Mouse (Mus musculus): Measurements from ENCODE around the gene Lpcat1. TPM values are rescaled to one million over a fixed set of nuclear protein-coding genes. Genes with fewer than 3 reads are reported as not detected.

Lpcat1 gene
- polyA plus RNA-seq, 1 experiment from 2014 or later = 48.5 TPM

GRCm38 (mm10) chr13:73434687-73435086, 32.3 kb upstream of the Lpcat1 start:
- ATAC-seq = no peak
- Histone ChIP-seq H3K27me3 (no peaks in the 10 kb centered on the region), H3K27ac (no peak overlapping the region), H3K4me3 (no peak overlapping the region), H3K4me1 (no peaks in the 10 kb centered on the region), H3K9ac (no peak overlapping the region), H3K36me3 (ENCODE audit: poor library complexity, severe bottlenecking) (no peaks in the 10 kb centered on the region), H3K4me2 (no peak overlapping the region), H3K9me3 (replicated peaks) (no peaks in the 10 kb centered on the region)
- 87% methylated on average over 5 of the region's 5 CpGs for WGBS

GRCm38 (mm10) chr13:73435662-73436061, 31.3 kb upstream of the Lpcat1 start:
- ATAC-seq = no peak
- H3K4me3 ChIP-seq = no peak overlapping the region
- 83% methylated on average over 7 of the region's 7 CpGs for WGBS
- H3K9me3 ChIP-seq (replicated peaks) = no peaks in the 10 kb centered on the region
- H3K36me3 ChIP-seq (ENCODE audit: poor library complexity, severe bottlenecking) = no peaks in the 10 kb centered on the region
- H3K4me1 ChIP-seq = no peaks in the 10 kb centered on the region
- H3K27me3 ChIP-seq = no peaks in the 10 kb centered on the region
- no peak overlapping the region for H3K9ac ChIP-seq
- no peak overlapping the region for H3K27ac ChIP-seq
- H3K4me2 ChIP-seq = no peak overlapping the region

- Histone ChIP-seq H3K9ac (no peak overlapping the region), H3K27ac (no peak overlapping the region), H3K27me3 (no peaks in the 10 kb centered on the region), H3K4me1 (no peaks in the 10 kb centered on the region), H3K36me3 (ENCODE audit: poor library complexity, severe bottlenecking) (no peaks in the 10 kb centered on the region), H3K4me3 (no peak overlapping the region), H3K9me3 (replicated peaks) (no peaks in the 10 kb centered on the region), H3K4me2 (no peak overlapping the region)
- 49% methylated on average over 9 of the region's 9 CpGs for WGBS
- no peak for ATAC-seq
Observed at GRCm38 (mm10) chr13:73439057-73439456, 27.9 kb upstream of the Lpcat1 start.

- 91% methylated on average over 4 of the region's 4 CpGs for WGBS
- H3K4me3 ChIP-seq = no peak overlapping the region
- H3K27me3 ChIP-seq = no peaks in the 10 kb centered on the region
- H3K9ac ChIP-seq = no peak overlapping the region
- no peak overlapping the region for H3K4me2 ChIP-seq
- H3K27ac ChIP-seq = no peak overlapping the region
- no peaks in the 10 kb centered on the region for H3K9me3 ChIP-seq (replicated peaks)
- no peaks in the 10 kb centered on the region for H3K4me1 ChIP-seq
- no peaks in the 10 kb centered on the region for H3K36me3 ChIP-seq (ENCODE audit: poor library complexity, severe bottlenecking)
- no peak for ATAC-seq
Observed at GRCm38 (mm10) chr13:73441032-73441431, 26.0 kb upstream of the Lpcat1 start.

GRCm38 (mm10) chr13:73441686-73442085, 25.3 kb upstream of the Lpcat1 start:
- 86% methylated on average over 5 of the region's 5 CpGs for WGBS
- Histone ChIP-seq H3K4me2 (no peak overlapping the region), H3K9ac (no peak overlapping the region)

GRCm38 (mm10) chr13:73442431-73442830, 24.6 kb upstream of the Lpcat1 start:
- no peak for ATAC-seq
- 85% methylated on average over 5 of the region's 5 CpGs for WGBS
- no peaks in the 10 kb centered on the region for H3K27me3 ChIP-seq
- no peaks in the 10 kb centered on the region for H3K9me3 ChIP-seq (replicated peaks)
- no peak overlapping the region for H3K27ac ChIP-seq
- H3K4me1 ChIP-seq = no peaks in the 10 kb centered on the region
- no peak overlapping the region for H3K4me2 ChIP-seq
- H3K36me3 ChIP-seq (ENCODE audit: poor library complexity, severe bottlenecking) = no peaks in the 10 kb centered on the region
- H3K9ac ChIP-seq = no peak overlapping the region
- H3K4me3 ChIP-seq = no peak overlapping the region

More at GRCm38 (mm10) chr13:73441686-73442085, 25.3 kb upstream of the Lpcat1 start:
- Histone ChIP-seq H3K27me3 (no peaks in the 10 kb centered on the region), H3K9me3 (replicated peaks) (no peaks in the 10 kb centered on the region), H3K27ac (no peak overlapping the region), H3K4me1 (no peaks in the 10 kb centered on the region), H3K36me3 (ENCODE audit: poor library complexity, severe bottlenecking) (no peaks in the 10 kb centered on the region), H3K4me3 (no peak overlapping the region)
- no peak for ATAC-seq

- H3K36me3 ChIP-seq (ENCODE audit: poor library complexity, severe bottlenecking) = no peaks in the 10 kb centered on the region
- no peak overlapping the region for H3K4me2 ChIP-seq
- no peak overlapping the region for H3K9ac ChIP-seq
- 87% methylated on average over 4 of the region's 4 CpGs for WGBS
- no peaks in the 10 kb centered on the region for H3K9me3 ChIP-seq (replicated peaks)
- H3K27me3 ChIP-seq = no peaks in the 10 kb centered on the region
- no peak overlapping the region for H3K4me3 ChIP-seq
- H3K4me1 ChIP-seq = no peaks in the 10 kb centered on the region
- no peak for ATAC-seq
- H3K27ac ChIP-seq = no peak overlapping the region
Observed at GRCm38 (mm10) chr13:73443093-73443821, 23.7 kb upstream of the Lpcat1 start.

- H3K4me2 ChIP-seq = no peak overlapping the region
- H3K36me3 ChIP-seq (ENCODE audit: poor library complexity, severe bottlenecking) = no peaks in the 10 kb centered on the region
- H3K9me3 ChIP-seq (replicated peaks) = no peaks in the 10 kb centered on the region
- H3K27me3 ChIP-seq = no peaks in the 10 kb centered on the region
- WGBS = 76% methylated on average over 2 of the region's 2 CpGs
- ATAC-seq = no peak
- no peak overlapping the region for H3K9ac ChIP-seq
- H3K4me3 ChIP-seq = no peak overlapping the region
- H3K27ac ChIP-seq = no peak overlapping the region
- H3K4me1 ChIP-seq = no peaks in the 10 kb centered on the region
Observed at GRCm38 (mm10) chr13:73445087-73445486, 21.9 kb upstream of the Lpcat1 start.

GRCm38 (mm10) chr13:73446076-73446475, 20.9 kb upstream of the Lpcat1 start:
- H3K9me3 ChIP-seq (replicated peaks) = no peaks in the 10 kb centered on the region
- no peaks in the 10 kb centered on the region for H3K36me3 ChIP-seq (ENCODE audit: poor library complexity, severe bottlenecking)
- WGBS = 89% methylated on average over 2 of the region's 2 CpGs
- no peaks in the 10 kb centered on the region for H3K27me3 ChIP-seq
- ATAC-seq = no peak
- H3K4me1 ChIP-seq = no peaks in the 10 kb centered on the region
- H3K4me2 ChIP-seq = no peak overlapping the region
- no peak overlapping the region for H3K27ac ChIP-seq
- H3K4me3 ChIP-seq = no peak overlapping the region
- H3K9ac ChIP-seq = no peak overlapping the region

- no peak overlapping the region for H3K9ac ChIP-seq
- H3K4me1 ChIP-seq = no peaks in the 10 kb centered on the region
- WGBS = 75% methylated on average over 4 of the region's 4 CpGs
- no peaks in the 10 kb centered on the region for H3K36me3 ChIP-seq (ENCODE audit: poor library complexity, severe bottlenecking)
- H3K27ac ChIP-seq = no peak overlapping the region
- no peak overlapping the region for H3K4me3 ChIP-seq
- no peak overlapping the region for H3K4me2 ChIP-seq
- peak; percentile 61; the same call in 1 of the 2 replicates for ATAC-seq
- no peaks in the 10 kb centered on the region for H3K9me3 ChIP-seq (replicated peaks)
- no peaks in the 10 kb centered on the region for H3K27me3 ChIP-seq
Observed at GRCm38 (mm10) chr13:73446494-73446893, 20.5 kb upstream of the Lpcat1 start.

GRCm38 (mm10) chr13:73446943-73447342, 20.1 kb upstream of the Lpcat1 start:
- Histone ChIP-seq H3K9ac (no peak overlapping the region), H3K27ac (no peak overlapping the region), H3K4me2 (no peak overlapping the region), H3K36me3 (ENCODE audit: poor library complexity, severe bottlenecking) (no peaks in the 10 kb centered on the region), H3K9me3 (replicated peaks) (no peaks in the 10 kb centered on the region), H3K27me3 (no peaks in the 10 kb centered on the region), H3K4me1 (no peaks in the 10 kb centered on the region), H3K4me3 (no peak overlapping the region)
- ATAC-seq = peak; percentile 71
- WGBS = 58% methylated on average over 7 of the region's 7 CpGs

GRCm38 (mm10) chr13:73447478-73447877, 19.5 kb upstream of the Lpcat1 start:
- Histone ChIP-seq H3K27me3 (no peaks in the 10 kb centered on the region), H3K4me3 (no peak overlapping the region), H3K36me3 (ENCODE audit: poor library complexity, severe bottlenecking) (no peaks in the 10 kb centered on the region), H3K27ac (no peak overlapping the region), H3K4me2 (no peak overlapping the region), H3K9me3 (replicated peaks) (no peaks in the 10 kb centered on the region), H3K4me1 (no peaks in the 10 kb centered on the region), H3K9ac (no peak overlapping the region)
- ATAC-seq = no peak
- 83% methylated on average over 2 of the region's 2 CpGs for WGBS

GRCm38 (mm10) chr13:73448201-73448600, 18.8 kb upstream of the Lpcat1 start:
- Histone ChIP-seq H3K9ac (no peak overlapping the region), H3K27ac (no peak overlapping the region), H3K9me3 (replicated peaks) (no peaks in the 10 kb centered on the region), H3K36me3 (ENCODE audit: poor library complexity, severe bottlenecking) (no peaks in the 10 kb centered on the region), H3K27me3 (no peaks in the 10 kb centered on the region), H3K4me2 (no peak overlapping the region), H3K4me3 (no peak overlapping the region), H3K4me1 (no peaks in the 10 kb centered on the region)
- no peak for ATAC-seq
- WGBS = 57% methylated on average over 2 of the region's 2 CpGs
